Mouse (Mus musculus) adrenal gland, postnatal 0 days (tissue): ENCODE results near the gene Arhgef38. TPM values are rescaled to one million over a fixed set of nuclear protein-coding genes. Genes with fewer than 3 reads are reported as not detected.

Source experiments
- polyA plus RNA-seq: library from polyadenylated mRNA; unstranded; fragments of >200 nt; fragmentation: Nextera tagmentation; extraction: Ambion mirVana; gene quantifications from 2 replicates; pipeline ENCODE4 v1.2.1, GENCODE M21; 2015

Arhgef38 gene
- polyA plus RNA-seq = 0.11 and 0.18 TPM in 2 replicates

DNA sequence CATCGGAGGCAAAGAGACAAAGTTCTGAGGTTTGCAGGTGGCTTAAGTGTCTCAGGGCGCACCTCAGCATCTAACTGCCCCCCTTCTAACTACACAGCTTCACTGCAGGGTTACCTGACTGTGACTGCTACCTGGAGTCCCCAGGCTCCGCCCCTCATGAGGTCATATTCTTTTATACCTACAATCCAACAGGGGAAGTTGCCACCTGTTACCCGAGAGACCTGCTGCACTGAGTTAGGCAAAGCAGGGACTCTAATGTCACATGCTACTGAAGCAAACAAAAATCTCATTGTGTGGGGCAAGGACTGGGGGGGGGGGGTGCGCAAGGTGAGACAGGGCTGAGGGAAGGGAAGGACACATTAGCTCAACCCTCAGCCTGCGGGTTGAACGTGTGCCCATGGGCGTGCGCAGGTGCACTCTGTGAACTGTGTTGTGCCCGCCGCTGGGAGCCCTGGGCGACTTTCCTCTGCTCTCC is at the start of gene Arhgef38:
Gene Arhgef38 (minus strand): TSS at position 129 of the 475 bp plus-strand sequence.

DNA sequence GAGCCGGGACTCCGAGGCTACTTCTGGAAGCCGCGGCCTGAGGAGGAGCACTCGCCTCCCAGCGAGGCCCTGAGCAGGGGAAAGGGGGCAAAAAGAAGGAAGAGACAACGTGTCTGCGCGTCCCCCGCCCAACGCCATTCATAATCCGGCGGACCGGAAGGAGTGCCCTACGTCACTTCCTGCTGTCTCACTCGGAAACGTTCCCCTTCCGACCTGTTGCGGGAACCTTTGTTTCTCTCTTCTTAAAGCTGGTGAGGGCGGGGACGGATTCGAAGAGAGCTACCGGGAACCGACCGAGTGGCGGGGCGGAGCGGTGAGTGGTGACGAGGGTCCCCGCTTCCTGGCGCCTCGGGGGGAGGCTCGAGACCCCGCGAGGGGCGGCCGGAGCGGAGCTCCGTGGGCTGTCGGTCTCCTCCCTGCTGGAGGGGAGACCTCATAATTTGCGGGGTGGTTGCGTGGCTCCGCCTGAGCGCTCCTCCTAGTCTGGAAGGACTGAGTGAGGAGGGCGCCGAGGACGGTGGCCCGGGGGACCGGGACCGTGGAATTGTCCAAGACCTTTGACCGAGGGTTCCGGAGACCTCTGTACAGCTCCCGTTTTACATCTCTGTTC is 143.0 kb downstream of the Arhgef38 start, which contains the start of the genes Ints12 and Gstcd:
Gene Ints12 (plus strand): TSS at position 177 of the 610 bp plus-strand sequence.
Gene Gstcd (minus strand): TSS at position 370 of the 610 bp plus-strand sequence.

Other genes with a start within 250 kb of the Arhgef38 start
- gene Ints12, start 143.1 kb downstream of the Arhgef38 start, polyA plus RNA-seq = 16.3 and 18.5 TPM in 2 replicates
- 2.0 and 3.6 TPM in 2 replicates for gene Gstcd, start 142.9 kb downstream of the Arhgef38 start, polyA plus RNA-seq
- 72.3 and 89.2 TPM in 2 replicates for gene Ppa2, start 75.2 kb upstream of the Arhgef38 start, polyA plus RNA-seq